Mouse (Mus musculus): ENCODE data around the gene Ceacam15. TPM values are rescaled to one million over a fixed set of nuclear protein-coding genes. Genes with fewer than 3 reads are reported as not detected.
"Not testable (repeated sequence)": the region's sequence is repeated elsewhere in the genome, so short reads cannot be mapped to it uniquely, and the experiment has no call there.

Gene Ceacam15
- polyA plus RNA-seq (2014; fragmentation: Nextera tagmentation; extraction: Ambion mirVana), result not detected in 2 replicates

DNA sequence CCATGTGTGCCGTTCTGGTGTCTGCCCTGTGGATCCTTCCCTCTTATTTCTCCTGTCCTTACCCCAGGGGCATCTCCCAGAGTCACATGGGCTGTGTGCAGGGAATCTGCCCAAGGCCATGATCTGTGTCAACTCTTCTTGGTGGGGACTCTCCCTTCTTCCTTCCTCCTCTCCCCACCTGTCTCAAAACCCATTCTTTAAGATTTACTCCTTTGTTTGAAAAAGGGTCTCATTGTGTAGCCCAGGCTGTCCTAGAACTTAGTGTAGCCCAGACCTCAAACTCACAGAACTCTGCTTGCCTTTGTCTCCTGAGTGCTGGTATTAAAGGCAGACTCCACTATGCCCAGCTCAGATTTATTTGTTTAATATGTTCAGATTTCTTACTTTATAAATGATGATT is at the start of gene Ceacam15:
TSS of gene Ceacam15 (minus strand) at position 101 of the 400 bp plus-strand sequence.
- Histone ChIP-seq H3K4me3 (ENCODE audit: low read depth, low read length) (no peak within 1 kb of the TSS), H3K27me3 (ENCODE audit: control insufficient read depth, insufficient read depth, low read length) (no peaks in the 10 kb centered on the region; the same call in 1 of the 2 replicates), H3K4me2 (replicated peaks; ENCODE audit: low read depth, low read length) (no peak within 1 kb of the TSS), H3K9me3 (ENCODE audit: control insufficient read depth, low read length) (no peaks in the 10 kb centered on the region), H3K27ac (ENCODE audit: low read depth, low read length) (no peak within 1 kb of the TSS), H3K9ac (ENCODE audit: low read depth, low read length) (no peak within 1 kb of the TSS), H3K4me1 (replicated peaks; ENCODE audit: control insufficient read depth, insufficient read depth, low read length) (no peaks in the 10 kb centered on the region), H3K36me3 (ENCODE audit: control insufficient read depth, insufficient read depth, low read length) (no peaks in the 10 kb centered on the region)
- no peak for ATAC-seq (ENCODE audit: low FRiP score)
- 60% methylated on average over 1 of the region's 1 CpGs for WGBS
- no peak for DNase-seq (ENCODE audit: low spot score)

GRCm38 (mm10) chr7:16722490-16722889 is 47.0 kb upstream of the Ceacam15 start:
- H3K36me3 ChIP-seq (ENCODE audit: control insufficient read depth, insufficient read depth, low read length); H3K4me1 ChIP-seq (replicated peaks; ENCODE audit: control insufficient read depth, insufficient read depth, low read length); H3K9me3 ChIP-seq (ENCODE audit: control insufficient read depth, low read length); ATAC-seq (ENCODE audit: low FRiP score); H3K9ac ChIP-seq (ENCODE audit: low read depth, low read length); H3K4me3 ChIP-seq (ENCODE audit: low read depth, low read length); H3K4me2 ChIP-seq (replicated peaks; ENCODE audit: low read depth, low read length); DNase-seq (ENCODE audit: low spot score); H3K27me3 ChIP-seq (ENCODE audit: control insufficient read depth, insufficient read depth, low read length); H3K27ac ChIP-seq (ENCODE audit: low read depth, low read length): not testable (repeated sequence)
- 50% methylated on average over 3 of the region's 3 CpGs for WGBS

- 80% methylated on average over 2 of the region's 2 CpGs for WGBS
- no peak for ATAC-seq (ENCODE audit: low FRiP score)
- no peak within 1 kb of the TSS for H3K4me2 ChIP-seq (replicated peaks; ENCODE audit: low read depth, low read length)
- H3K4me3 ChIP-seq (ENCODE audit: low read depth, low read length), result no peak within 1 kb of the TSS
- H3K4me1 ChIP-seq (replicated peaks; ENCODE audit: control insufficient read depth, insufficient read depth, low read length), result no peaks in the 10 kb centered on the region
- H3K9me3 ChIP-seq (ENCODE audit: control insufficient read depth, low read length), result no peaks in the 10 kb centered on the region
- DNase-seq (ENCODE audit: low spot score), result no peak
- H3K9ac ChIP-seq (ENCODE audit: low read depth, low read length), result no peak within 1 kb of the TSS
- H3K27ac ChIP-seq (ENCODE audit: low read depth, low read length), result no peak within 1 kb of the TSS
- H3K36me3 ChIP-seq (ENCODE audit: control insufficient read depth, insufficient read depth, low read length), result no peaks in the 10 kb centered on the region
- H3K27me3 ChIP-seq (ENCODE audit: control insufficient read depth, insufficient read depth, low read length), result no peaks in the 10 kb centered on the region
Measured at GRCm38 (mm10) chr7:16721629-16722028, 46.1 kb upstream of the Ceacam15 start, which contains the start of gene Ceacam9. Ceacam9 (plus strand) TSS chr7:16721929.

DNA sequence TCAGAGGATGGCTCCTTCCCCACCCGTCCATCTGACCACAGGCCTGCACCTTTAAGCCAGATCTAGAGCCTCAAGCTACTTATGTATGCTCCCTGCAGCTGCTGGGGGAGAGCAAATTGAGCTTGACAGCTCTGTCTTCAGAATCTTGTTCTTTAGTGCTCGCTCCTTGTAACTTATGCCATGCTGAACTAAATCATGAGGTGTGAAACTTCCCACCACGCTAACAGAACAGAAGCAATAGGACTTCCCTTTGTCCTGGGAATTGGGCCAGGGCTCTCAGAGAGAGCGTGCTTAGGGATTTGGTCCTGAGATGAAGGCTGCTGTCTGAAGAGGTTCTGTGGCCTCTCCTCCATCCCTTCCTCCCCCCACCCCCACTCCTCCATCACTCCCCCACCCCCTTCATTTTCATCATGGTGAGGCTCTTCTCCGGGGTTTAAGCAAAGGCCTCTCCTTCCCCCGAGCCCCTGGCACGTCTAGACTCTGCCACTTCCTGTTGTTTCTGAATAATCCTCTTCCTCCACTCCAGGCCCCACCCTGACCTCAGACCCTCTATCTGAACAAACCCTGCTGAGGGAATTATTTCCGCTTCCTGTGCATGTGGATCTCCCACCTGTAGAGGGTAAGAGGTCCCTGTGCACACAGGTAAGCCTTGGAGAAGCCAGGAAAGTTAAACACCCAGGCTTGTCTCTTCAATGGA is 41.1 kb upstream of the Ceacam15 start:
- H3K27me3 ChIP-seq (ENCODE audit: control insufficient read depth, insufficient read depth, low read length); ATAC-seq (ENCODE audit: low FRiP score); H3K4me3 ChIP-seq (ENCODE audit: low read depth, low read length); DNase-seq (ENCODE audit: low spot score); H3K4me2 ChIP-seq (replicated peaks; ENCODE audit: low read depth, low read length); H3K27ac ChIP-seq (ENCODE audit: low read depth, low read length); H3K4me1 ChIP-seq (replicated peaks; ENCODE audit: control insufficient read depth, insufficient read depth, low read length); H3K9me3 ChIP-seq (ENCODE audit: control insufficient read depth, low read length); H3K9ac ChIP-seq (ENCODE audit: low read depth, low read length); H3K36me3 ChIP-seq (ENCODE audit: control insufficient read depth, insufficient read depth, low read length): not testable (repeated sequence)
- 47% methylated on average over 7 of the region's 8 CpGs for WGBS

DNA sequence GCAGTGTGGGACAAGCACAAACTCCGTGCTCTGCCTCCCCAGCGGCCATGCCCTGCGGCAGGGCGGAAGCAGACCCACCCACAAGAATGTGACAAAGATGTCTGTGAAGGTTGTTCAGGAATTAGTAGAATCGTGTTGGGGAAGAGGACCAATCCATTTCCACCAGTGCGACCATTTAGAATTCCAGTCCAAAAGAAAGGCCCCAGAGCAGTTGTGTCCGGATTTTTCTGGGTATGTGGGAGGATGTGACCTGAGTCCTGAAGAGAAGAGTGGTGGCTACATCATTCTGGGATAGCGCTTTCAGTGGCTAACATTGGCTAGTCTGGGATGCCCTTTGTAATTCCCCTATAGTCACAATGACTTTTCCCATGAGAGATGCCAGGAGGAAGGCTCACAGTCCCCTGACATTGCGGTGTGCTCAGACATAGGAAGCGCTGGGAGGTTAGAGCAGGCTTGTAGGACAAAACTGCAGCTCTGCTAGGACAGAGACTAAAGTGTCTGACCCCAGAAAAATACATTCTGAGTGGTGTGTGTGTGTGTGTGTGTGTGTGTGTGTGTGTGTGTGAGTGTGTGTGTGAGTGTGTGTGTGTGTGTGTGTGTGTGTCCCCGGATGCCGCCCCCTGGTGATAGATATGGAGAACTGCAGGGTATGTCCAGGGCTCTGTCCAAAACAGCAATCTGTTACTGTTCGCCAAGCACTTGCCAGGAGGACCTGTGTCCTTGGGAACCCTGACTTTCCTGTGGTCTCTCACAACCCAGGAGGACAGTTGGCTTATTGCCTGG is 37.3 kb upstream of the Ceacam15 start:
- Histone ChIP-seq H3K4me3 (ENCODE audit: low read depth, low read length) (no peak overlapping the region), H3K27ac (ENCODE audit: low read depth, low read length) (no peak overlapping the region), H3K9me3 (ENCODE audit: control insufficient read depth, low read length) (no peaks in the 10 kb centered on the region), H3K4me1 (replicated peaks; ENCODE audit: control insufficient read depth, insufficient read depth, low read length) (no peaks in the 10 kb centered on the region), H3K9ac (ENCODE audit: low read depth, low read length) (no peak overlapping the region), H3K36me3 (ENCODE audit: control insufficient read depth, insufficient read depth, low read length) (no peaks in the 10 kb centered on the region), H3K27me3 (ENCODE audit: control insufficient read depth, insufficient read depth, low read length) (no peaks in the 10 kb centered on the region), H3K4me2 (replicated peaks; ENCODE audit: low read depth, low read length) (no peak overlapping the region)
- WGBS, result 84% methylated on average over 13 of the region's 13 CpGs
- DNase-seq (ENCODE audit: low spot score) (no peak), ATAC-seq (ENCODE audit: low FRiP score) (no peak)

GRCm38 (mm10) chr7:16710604-16711003 is 35.1 kb upstream of the Ceacam15 start:
- Histone ChIP-seq H3K9ac (ENCODE audit: low read depth, low read length) (no peak overlapping the region), H3K4me1 (replicated peaks; ENCODE audit: control insufficient read depth, insufficient read depth, low read length) (no peaks in the 10 kb centered on the region), H3K9me3 (ENCODE audit: control insufficient read depth, low read length) (no peaks in the 10 kb centered on the region), H3K27ac (ENCODE audit: low read depth, low read length) (no peak overlapping the region), H3K4me2 (replicated peaks; ENCODE audit: low read depth, low read length) (no peak overlapping the region), H3K27me3 (ENCODE audit: control insufficient read depth, insufficient read depth, low read length) (no peaks in the 10 kb centered on the region), H3K4me3 (ENCODE audit: low read depth, low read length) (no peak overlapping the region), H3K36me3 (ENCODE audit: control insufficient read depth, insufficient read depth, low read length) (no peaks in the 10 kb centered on the region)
- ATAC-seq (ENCODE audit: low FRiP score) (no peak), DNase-seq (ENCODE audit: low spot score) (peak; percentile 15)
- 74% methylated on average over 5 of the region's 5 CpGs for WGBS

DNA sequence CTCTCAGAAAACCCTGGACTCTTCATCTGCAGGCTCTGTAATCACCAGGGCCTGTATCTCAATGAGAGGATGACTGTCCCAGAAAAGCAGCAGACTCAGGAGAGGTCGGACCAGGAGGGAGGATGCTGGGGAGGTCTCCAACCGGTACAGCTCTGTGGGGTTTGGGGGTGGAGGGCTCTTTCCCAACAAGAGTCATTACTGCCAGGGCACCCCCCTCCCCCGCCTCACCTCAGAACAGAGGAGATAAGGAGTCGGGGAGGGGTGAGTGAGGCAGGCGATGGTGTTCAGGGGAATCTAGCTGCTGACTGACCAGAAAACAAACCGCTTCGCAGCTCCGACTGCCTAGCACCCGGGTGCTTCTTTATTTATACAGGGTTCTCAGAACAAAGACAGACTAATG is 32.7 kb upstream of the Ceacam15 start:
- Histone ChIP-seq H3K9me3 (ENCODE audit: control insufficient read depth, low read length) (no peaks in the 10 kb centered on the region), H3K27ac (ENCODE audit: low read depth, low read length) (no peak overlapping the region), H3K4me3 (ENCODE audit: low read depth, low read length) (no peak overlapping the region), H3K4me2 (replicated peaks; ENCODE audit: low read depth, low read length) (no peak overlapping the region), H3K4me1 (replicated peaks; ENCODE audit: control insufficient read depth, insufficient read depth, low read length) (no peaks in the 10 kb centered on the region), H3K27me3 (ENCODE audit: control insufficient read depth, insufficient read depth, low read length) (no peaks in the 10 kb centered on the region), H3K9ac (ENCODE audit: low read depth, low read length) (no peak overlapping the region), H3K36me3 (ENCODE audit: control insufficient read depth, insufficient read depth, low read length) (no peaks in the 10 kb centered on the region)
- no peak for DNase-seq (ENCODE audit: low spot score)
- WGBS, result 29% methylated on average over 9 of the region's 9 CpGs
- ATAC-seq (ENCODE audit: low FRiP score), result no peak

- no peak overlapping the region for H3K9ac ChIP-seq (ENCODE audit: low read depth, low read length)
- H3K27ac ChIP-seq (ENCODE audit: low read depth, low read length), result no peak overlapping the region
- no peaks in the 10 kb centered on the region for H3K27me3 ChIP-seq (ENCODE audit: control insufficient read depth, insufficient read depth, low read length)
- no peak for ATAC-seq (ENCODE audit: low FRiP score)
- H3K4me3 ChIP-seq (ENCODE audit: low read depth, low read length), result no peak overlapping the region
- WGBS, result 63% methylated on average over 9 of the region's 9 CpGs
- H3K9me3 ChIP-seq (ENCODE audit: control insufficient read depth, low read length), result no peaks in the 10 kb centered on the region
- no peaks in the 10 kb centered on the region for H3K36me3 ChIP-seq (ENCODE audit: control insufficient read depth, insufficient read depth, low read length)
- no peaks in the 10 kb centered on the region for H3K4me1 ChIP-seq (replicated peaks; ENCODE audit: control insufficient read depth, insufficient read depth, low read length)
- DNase-seq (ENCODE audit: low spot score), result no peak
- no peak overlapping the region for H3K4me2 ChIP-seq (replicated peaks; ENCODE audit: low read depth, low read length)
Measured at GRCm38 (mm10) chr7:16706385-16706784, 30.9 kb upstream of the Ceacam15 start.

DNA sequence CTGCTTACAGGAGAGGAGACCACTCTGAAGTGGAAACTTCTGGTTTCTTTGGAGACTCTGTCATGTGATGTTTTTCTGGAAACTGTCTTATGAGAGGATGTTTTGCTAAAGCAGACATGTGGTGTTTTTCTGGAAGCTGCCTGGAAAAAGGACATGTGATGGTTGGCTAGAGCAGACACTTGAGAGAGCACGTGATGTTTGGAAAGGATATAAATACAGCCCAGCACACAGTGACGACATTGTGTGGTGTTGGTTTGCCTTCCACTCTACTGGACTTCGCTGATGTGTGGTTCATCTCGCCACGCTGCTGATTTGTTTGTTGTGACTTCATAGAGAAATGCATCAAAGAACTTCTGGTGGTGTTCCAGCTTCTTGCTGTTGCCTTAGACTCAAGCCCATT is 25.1 kb upstream of the Ceacam15 start:
- no peaks in the 10 kb centered on the region for H3K9me3 ChIP-seq (ENCODE audit: control insufficient read depth, low read length)
- no peak for ATAC-seq (ENCODE audit: low FRiP score)
- H3K4me2 ChIP-seq (replicated peaks; ENCODE audit: low read depth, low read length), result no peak overlapping the region
- no peaks in the 10 kb centered on the region for H3K36me3 ChIP-seq (ENCODE audit: control insufficient read depth, insufficient read depth, low read length)
- no peaks in the 10 kb centered on the region for H3K27me3 ChIP-seq (ENCODE audit: control insufficient read depth, insufficient read depth, low read length)
- no peaks in the 10 kb centered on the region for H3K4me1 ChIP-seq (replicated peaks; ENCODE audit: control insufficient read depth, insufficient read depth, low read length)
- no peak overlapping the region for H3K27ac ChIP-seq (ENCODE audit: low read depth, low read length)
- no peak for DNase-seq (ENCODE audit: low spot score)
- H3K9ac ChIP-seq (ENCODE audit: low read depth, low read length), result no peak overlapping the region
- no peak overlapping the region for H3K4me3 ChIP-seq (ENCODE audit: low read depth, low read length)
- WGBS, result 86% methylated on average over 5 of the region's 5 CpGs
